Mouse (Mus musculus): ENCODE results near the gene Kdm2a.
"Not testable (repeated sequence)": the region's sequence is repeated elsewhere in the genome, so short reads cannot be mapped to it uniquely, and the experiment has no call there.

Gene Kdm2a

DNA sequence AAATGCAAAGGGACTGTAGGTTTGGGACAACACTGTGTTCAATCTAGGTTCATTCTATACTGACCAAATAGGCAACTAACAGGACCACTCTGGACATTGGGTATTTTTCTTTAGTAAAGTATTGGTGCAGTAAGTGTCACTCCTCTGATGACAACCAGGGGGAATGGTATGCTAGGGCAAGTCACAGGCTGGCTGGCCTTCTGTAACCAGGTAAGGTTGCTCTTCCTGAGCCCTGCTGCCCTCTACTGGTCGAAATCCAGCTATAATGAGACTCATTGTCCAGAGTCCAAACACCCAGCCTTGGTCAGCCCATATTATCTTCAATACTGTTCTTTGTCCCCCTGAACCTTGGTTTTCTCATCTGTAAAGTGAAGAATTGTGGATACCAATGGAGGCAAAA, 19.1 kb upstream of the Kdm2a start:
- no peak for DNase-seq (ENCODE audit: extremely low spot score, low read depth, low spot score)

DNA sequence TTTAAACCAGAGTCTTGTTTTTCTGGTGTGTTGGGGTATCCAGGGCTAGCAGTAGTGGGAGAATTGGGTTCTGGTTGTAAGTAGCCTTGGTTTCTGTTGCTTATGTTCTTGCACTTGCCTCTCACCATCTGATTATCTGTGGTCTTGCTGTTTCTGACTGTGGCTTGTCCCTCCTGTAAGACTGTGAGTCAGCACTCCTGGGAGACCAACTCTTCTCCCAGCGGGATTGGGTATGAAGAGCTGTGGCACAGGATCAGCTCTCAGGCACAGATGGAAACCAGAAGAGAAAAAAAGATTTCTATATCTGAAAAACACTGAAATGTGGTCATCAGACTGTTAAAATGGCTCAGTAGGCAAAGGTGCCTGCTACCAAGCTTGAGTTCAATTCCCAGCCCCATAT, 16.5 kb upstream of the Kdm2a start:
- DNase-seq (ENCODE audit: extremely low spot score, low read depth, low spot score): no peak

DNA sequence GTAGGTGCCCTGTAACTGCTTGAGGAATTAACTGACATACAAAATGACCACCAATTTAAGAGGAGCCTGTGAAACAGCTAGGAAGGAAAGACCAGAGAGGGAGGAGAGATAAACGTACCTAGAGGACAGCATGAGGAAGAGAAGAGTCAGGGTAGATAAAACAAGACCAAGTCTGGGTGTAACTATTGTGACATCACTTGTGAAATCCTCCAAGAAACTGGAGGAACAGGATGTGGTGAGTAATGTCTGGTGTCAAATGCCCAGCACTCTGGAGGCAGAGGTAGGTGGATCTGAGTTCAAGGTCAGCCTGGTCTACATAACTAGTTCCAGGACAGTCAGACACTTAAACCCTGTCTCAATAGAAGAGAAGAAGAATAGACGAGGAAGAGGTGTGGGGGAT, 11.0 kb upstream of the Kdm2a start:
- no peak for DNase-seq (ENCODE audit: extremely low spot score, low read depth, low spot score)

DNA sequence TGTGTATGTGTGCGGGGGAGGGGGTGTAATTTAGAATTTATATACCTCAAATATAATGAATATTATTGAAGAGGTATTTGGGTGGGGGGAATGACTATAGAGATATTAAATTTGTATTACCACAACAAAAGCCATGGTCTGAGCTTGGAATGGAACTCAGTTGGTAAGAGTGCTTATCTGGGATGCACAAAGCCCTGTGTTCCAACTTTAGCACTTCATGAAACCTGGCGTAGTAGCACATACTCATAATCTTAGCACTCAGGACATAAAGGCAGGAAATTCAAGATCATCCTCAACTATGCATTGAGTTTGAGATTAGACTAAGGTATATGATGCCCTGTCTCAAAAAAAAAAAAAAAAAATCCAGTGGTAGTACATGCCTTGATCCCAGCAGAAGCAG, 6.8 kb upstream of the Kdm2a start:
- DNase-seq (ENCODE audit: extremely low spot score, low read depth, low spot score): no peak

DNA sequence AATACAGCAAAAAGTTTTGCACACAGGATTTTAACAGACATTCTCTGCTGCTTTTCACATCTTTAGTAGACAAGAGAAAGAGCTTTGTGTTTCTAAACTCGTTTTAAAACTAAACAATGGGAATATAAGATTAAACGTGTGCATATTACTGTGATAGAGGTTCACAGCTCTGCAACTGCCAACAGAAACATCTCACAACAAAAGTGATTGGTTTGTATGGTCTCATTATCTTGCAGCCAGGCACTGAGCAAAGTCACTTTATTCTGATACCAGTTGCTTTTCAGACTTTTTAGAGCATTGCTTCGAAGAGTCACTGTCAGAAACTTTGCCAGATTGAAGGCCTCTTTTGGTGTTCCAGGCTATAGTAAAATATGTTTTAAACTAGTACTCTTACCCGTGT, 874 bp upstream of the Kdm2a start:
- no peak for DNase-seq (ENCODE audit: extremely low spot score, low read depth, low spot score)

DNA sequence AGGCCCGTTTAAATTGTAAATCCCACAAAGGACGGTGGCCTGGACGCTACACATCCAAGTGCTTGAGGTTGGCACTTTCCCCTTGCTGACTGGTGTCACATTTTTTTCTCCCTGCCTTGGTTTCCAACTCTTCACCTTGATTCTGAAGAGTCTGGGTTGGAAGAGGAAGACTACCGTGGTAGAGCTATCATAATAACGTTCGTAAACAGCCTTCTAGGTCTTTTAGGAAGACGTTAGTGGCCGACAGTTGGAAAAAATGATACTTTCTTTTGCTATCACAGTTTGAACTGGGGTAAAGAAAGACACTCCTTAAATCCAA, 504 bp upstream of the Kdm2a start:
- DNase-seq (ENCODE audit: extremely low spot score, low read depth, low spot score): no peak

DNA sequence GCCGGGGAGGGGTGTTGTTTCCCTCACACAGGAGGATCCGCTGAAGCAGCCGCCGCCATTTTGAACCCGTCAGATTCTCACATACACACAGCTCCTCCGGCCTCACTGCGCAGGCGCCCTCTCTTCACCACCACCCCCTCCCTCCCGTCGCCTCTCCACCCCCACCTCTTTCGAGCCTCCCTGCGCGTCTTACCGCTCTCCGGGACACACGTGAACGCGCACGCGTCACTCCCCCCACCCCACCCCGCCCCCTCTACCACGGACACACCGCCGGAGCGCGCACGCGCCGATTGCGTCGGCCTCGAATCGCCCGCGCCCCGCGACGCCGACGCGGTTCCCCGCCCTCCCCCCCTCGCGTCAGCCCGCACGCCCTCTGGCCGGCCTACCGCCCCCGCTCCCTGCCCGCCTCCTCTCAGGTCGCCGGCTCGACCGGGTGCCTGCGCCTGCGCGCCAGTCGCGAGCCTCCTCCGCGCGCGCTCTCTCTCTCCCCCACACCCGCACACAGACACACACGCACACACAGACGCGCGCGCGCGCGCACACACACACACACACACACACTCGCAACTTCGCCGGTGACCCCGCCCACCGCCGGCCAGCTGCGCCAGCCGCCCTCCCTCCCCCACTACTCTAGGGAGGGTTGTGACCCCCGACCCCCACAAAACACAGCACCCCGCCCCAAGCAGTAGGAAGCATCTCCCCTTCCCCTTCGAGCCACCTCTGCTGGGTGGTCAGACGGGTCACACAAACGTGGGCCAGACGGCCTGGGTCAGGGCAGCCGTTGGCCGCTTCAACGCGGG, 887 bp downstream of the Kdm2a start:
- DNase-seq (ENCODE audit: extremely low spot score, low read depth, low spot score): peak; percentile 86

DNA sequence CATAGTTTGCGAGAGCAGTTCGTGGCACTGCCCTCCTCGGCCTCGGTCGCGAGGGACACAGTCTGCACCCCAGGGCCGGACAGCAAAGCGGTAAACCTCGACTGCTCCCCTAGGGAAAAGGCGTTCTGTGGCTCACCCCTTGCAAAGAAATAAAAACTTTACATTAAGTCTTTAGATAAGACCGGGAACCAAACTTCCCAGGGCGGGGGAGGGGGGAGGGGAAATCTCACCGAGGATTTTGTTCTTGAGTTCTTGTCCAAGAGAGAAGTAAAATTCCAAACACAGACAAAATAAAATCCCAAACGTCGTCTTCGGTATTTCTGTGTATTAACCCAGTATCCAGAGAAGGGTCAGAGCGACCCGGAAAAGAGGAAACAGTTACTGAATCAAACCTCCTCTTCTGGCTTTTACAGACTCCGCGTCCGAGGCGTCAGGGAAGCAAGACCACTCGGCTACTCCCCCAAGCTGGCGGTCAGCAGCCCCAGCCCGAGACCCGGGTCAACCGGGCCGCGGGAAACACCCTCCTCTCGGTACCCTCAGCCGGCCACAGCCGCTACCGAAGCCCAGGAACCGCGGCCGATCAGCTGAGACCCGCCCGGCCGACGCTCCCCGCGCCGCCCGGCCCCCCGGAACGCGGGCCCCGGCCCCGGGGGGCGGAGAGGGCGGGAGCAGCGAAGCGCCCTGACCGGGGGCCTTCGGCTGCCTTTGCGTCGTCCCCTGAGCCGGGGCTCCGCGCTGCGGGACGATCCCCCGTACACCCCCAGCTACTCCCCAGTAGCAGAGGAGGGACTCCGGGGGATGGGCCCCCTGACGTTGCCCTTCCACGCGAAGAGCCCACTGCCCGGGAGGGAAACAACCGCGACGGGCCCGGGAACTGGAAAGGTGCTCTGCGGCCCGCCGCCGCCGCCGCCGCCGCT, 1.7 kb downstream of the Kdm2a start:
- no peak for DNase-seq (ENCODE audit: extremely low spot score, low read depth, low spot score)

DNA sequence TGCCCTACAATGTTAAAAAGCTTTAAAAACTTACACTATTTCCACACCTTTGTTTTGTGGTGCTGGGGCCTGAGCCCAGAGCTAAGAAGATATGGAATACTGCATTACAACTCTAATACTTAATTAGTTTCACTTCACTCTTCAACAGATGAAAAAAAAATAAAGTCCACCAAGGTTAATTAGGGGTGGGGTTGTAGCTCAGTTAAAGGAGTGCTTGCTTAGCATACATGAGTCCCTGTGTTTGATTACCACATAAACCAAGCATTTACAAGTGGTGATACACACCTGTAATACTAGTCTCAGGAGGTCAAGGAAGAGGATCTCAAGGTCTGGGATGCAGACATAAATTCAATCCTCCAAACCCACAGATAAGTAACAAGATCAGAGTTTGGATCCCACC, 10.8 kb downstream of the Kdm2a start:
- DNase-seq (ENCODE audit: extremely low spot score, low read depth, low spot score): no peak

DNA sequence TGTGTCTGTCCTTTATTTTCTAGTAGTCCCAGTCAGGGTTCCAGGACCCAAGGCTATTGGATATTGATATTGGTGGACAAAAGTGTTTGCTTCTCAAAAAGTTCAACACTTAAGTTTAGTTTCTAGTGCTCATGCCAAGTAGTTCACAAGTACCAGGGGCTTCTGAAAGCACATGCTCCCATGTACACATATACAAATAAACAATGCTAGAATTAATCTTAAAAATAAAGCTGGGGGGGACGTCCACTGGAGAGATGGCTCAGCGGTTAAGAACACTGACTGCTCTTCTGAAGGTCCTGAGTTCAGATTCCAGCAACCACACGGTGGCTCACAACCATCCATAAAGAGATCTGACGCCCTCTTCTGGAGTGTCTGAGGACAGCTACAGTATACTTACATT, 13.1 kb downstream of the Kdm2a start:
- DNase-seq (ENCODE audit: extremely low spot score, low read depth, low spot score): no peak

DNA sequence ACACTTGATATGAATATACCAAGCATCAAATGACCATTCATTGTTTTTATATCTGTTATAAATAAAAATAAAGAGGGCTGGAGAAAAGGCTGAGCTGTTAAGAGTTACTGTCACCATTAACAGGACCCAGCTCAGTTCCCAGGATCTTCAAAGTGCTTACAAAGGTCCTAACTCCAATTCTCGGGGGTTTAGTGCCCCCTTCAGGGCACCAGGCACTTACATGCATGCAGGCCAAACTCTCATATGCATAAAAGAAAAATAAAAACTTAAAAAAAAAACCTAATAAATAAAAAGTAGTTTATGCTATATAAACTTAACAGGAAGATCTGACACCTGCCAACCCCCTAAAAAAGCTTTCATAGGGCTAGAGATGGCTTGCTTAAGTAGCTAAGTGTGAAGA, 13.8 kb downstream of the Kdm2a start:
- DNase-seq (ENCODE audit: extremely low spot score, low read depth, low spot score): no peak

DNA sequence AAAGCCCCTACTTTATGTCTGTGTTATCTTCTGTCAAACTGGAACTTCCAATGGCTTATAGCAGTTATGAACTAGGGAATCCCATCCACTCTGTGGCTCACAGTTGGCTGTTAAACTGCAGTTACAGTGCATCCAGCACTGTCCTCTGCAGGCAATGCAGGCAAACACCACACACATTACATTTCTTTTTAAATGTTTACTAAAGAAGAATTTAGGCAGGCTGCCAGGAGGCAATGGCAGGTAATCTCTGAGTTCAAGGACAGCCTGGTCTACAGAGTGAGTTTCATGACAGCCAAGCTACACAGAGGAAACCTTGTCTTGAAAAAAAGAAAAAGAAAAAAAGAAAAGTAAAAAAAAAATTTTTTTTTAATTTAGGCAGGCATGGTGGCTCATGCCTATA, 14.8 kb downstream of the Kdm2a start:
- no peak for DNase-seq (ENCODE audit: extremely low spot score, low read depth, low spot score)

DNA sequence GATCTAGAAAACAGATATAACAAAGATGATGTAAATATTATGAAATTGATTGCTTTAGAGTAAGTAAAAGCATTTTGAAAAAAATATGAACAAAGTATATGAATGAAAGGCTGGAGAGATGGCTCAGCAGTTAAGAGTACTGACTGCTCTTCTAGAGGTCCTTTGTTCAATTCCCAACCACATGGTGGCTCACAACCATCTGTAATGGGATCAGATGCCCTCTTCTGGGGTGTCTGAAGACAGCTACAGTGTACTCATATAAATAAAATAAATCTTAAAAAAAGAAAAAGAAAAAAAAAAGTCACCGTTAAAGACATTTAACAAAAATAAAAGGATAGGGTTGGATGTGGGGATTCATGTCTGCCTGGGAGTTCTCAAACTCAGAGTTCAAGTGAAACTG, 15.8 kb downstream of the Kdm2a start:
- DNase-seq (ENCODE audit: extremely low spot score, low read depth, low spot score): not testable (repeated sequence)

DNA sequence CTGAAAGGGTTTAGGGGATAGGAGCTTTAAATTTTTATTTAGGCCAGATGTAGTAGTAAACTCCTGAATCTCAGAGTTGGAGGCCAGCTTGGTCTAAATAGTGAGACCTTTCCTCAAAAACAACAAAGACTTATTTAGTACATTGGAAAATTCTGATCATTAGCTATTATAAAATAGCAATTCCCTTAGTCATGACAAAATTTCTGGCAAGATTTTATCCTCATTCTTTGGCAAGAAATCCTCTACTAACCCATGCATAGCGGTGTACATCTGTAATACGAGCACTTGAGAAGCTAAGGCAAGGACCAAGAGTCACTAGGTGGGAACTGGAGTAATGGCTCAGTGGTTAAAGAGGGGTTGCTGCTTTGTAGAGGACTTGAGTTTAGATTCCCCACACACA, 27.4 kb downstream of the Kdm2a start:
- no peak for DNase-seq (ENCODE audit: extremely low spot score, low read depth, low spot score)

DNA sequence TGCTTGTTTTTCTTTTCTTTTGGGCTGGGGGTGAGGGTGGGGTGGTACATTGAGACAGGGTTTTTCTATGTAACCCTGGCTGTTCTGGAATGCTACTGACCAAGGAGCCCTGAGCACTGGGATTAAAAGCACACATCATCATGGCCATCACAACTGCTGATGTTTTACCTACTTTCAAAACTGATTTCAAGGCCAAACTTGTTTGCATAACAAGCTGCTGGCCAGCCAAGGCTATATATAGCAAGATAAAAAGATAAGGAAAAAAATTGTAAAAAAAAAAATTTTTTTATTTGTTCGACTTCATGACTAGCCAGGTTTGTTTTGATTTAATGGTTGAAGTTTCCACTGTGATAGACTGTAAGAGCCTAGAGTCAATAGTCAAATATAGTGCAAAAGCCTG, 27.8 kb downstream of the Kdm2a start:
- DNase-seq (ENCODE audit: extremely low spot score, low read depth, low spot score): no peak

DNA sequence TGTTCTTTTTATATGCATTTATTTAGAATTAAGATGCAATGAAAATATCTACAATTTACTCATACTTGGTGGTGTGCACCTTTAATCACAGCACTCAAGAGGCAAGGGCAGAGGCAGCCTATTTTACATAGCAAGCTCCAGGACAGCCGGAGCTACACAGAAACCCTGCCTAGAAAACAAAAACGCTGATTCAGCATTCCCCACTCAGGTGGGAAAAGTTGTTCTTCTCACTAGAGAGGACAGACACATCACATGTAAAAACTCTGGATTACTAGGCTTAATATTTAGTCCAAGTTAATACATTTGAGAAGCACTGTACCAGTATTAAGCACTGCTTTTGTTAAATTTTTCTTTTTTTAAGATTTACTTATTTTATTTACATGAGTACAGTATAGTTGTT, 48.6 kb downstream of the Kdm2a start:
- DNase-seq (ENCODE audit: extremely low spot score, low read depth, low spot score): no peak

DNA sequence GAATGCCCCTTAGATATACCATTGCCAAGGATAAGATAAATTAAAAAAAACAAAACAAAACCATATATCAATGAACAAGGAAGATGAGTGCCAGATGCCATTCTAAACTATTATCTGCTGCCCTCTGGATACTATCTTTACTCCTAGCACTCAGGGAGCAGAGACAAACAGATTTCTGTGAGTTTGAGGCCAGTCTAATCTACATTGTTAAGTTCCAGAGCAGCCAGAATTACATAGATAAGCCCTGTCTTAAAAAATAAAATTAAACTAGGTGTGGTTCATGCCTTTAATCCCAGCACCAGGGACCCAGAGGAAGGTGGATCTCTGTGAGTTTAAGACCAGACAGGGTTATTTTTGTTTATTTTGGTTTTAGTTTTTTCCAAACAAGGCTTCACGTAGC, 51.6 kb downstream of the Kdm2a start:
- no peak for DNase-seq (ENCODE audit: extremely low spot score, low read depth, low spot score)

DNA sequence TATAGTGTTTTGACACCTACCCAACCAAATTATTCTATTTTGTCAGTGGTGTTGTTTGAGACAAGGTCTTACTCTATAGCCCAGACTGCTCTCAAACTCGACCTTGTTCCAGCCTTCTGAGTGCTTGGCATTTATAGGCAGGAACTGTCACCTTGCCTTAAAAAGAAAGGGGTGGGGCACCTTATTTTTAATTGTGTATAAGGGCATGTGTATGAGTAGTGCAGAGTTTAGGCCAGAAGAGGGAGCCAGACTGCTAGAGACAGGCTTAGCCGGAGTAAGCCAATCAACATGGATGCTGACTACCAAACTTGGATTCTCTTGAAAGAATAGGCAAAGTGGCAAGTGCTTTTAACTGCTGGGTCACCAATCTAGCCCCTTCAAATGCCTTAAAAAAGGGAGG, 59.9 kb downstream of the Kdm2a start:
- no peak for DNase-seq (ENCODE audit: extremely low spot score, low read depth, low spot score)

DNA sequence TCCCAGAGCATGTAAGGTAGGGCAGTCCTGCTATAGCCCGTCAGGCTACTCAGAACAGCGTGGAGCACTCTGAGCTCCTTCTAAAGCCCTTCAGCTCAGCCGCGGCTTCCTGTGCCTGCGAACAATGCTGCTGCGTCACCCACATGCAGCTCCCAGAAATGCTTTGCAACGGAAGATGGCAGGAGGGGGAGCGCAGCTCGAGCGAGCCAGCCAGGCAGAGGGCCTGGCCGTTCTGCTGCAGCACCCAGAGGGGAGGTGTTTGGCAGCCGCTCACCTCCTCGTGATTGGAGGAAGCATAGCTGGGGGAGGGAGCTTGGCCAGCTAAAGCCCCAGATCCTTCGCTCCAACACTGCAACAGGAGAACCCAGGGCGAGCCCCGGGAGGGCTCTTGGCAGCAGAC, 64.3 kb downstream of the Kdm2a start:
- peak; percentile 85 for DNase-seq (ENCODE audit: extremely low spot score, low read depth, low spot score)

DNA sequence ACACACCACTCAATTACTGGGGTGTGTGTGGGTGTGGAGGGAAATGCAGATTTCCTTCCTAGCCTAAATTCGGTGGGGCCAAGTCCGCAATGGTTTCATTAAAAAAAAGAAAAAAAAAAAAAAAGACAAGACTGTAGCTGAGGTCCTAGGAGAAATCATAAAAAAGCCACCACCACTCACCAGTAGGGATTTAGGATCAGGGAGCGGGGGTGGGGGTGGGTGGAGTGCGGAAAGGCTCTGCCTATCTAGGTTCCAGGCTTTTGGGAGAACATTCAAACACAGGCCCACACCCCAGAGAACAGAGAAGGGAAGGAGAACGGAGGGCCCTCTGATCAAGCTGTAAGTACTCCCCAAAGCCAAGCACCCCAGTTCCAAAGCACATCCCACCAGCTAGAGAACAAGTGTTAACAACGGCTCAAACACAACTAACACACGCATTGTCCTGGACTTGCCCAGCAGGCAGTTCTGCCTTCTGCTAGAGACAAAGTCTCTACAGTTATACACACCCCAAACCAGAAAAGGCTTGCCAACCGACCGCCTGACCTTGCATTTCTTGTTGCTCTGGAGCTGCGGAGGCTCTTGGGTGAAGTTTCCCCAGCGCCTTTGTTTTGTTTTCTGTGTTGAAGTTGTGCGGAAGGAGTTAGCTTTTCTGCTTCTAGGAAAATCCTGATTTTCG, 64.8 kb downstream of the Kdm2a start:
- no peak for DNase-seq (ENCODE audit: extremely low spot score, low read depth, low spot score)

DNA sequence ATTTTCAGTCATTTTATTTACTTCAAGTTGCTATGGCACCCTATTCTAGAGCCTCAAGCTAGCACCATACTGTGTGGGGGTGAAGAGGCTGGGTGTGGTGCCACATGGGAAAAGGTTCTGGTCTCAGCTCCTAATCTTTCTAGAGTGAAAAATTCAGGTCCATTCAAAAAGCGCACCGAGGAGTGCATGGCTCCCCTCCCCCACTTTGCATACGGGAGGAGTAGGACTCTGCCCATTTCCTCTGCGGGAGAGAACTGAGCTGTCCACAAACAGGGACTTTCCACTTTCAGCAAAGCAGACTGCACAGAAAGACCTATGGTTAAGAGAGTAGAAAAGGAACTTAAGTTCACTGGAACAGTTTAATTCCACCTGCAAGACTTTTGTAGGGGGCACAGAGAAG, 65.4 kb downstream of the Kdm2a start:
- DNase-seq (ENCODE audit: extremely low spot score, low read depth, low spot score): no peak

DNA sequence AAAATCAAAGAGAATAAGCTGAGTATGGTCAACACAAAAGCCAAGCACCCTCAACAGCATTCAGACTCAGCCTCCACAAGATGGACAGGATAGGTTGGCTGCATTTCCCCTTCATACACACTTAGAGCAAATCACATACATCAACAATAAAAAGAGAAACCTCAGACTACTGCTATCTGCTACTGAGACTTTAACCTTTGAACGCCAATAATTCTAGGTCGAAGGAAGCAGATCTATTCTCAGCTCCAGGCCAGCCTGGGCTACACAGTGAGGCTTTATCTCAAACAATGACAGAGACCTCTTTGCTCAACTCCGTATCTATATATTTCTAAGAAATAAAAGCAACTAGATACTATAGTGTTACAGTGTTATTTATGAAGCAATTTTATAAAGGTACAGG, 66.8 kb downstream of the Kdm2a start:
- DNase-seq (ENCODE audit: extremely low spot score, low read depth, low spot score): no peak
